Mouse (Mus musculus): ENCODE measurements around the gene Cdca5. TPM values are rescaled to one million over a fixed set of nuclear protein-coding genes. Genes with fewer than 3 reads are reported as not detected.

The Cdca5 gene
- polyA plus RNA-seq, 1 experiment from 2014 or later = 42.8 TPM

DNA sequence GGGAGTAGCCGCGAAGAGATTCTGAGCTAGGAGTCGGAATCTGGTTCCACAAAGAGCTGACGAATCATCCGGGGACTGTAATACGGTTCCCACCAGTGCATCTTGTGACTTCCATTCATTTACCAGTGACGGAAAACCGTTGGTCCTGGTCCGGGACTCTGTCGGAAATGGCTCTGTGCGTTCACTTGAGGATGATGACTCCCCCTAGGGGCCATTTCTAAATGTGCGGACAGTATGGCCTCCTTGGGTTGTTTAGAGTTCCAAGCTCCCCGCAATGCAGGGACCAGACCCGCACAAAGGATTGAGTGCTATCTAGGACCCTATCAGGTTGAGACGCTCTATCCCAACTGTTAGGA is 56.6 kb downstream of the Cdca5 start, which contains the start of gene Arl2:
TSS of gene Arl2 (minus strand) at position 155 of the 356 bp plus-strand sequence.
- ATAC-seq (ENCODE audit: low read depth) = peak; percentile 83
- peak within 1 kb of the TSS; percentile 91 for H3K4me2 ChIP-seq (ENCODE audit: low read depth, low read length)
- WGBS = 0% methylated on average over 15 of the region's 15 CpGs
- H3K4me1 ChIP-seq (replicated peaks; ENCODE audit: control insufficient read depth, insufficient read depth, low read length) = peaks cover 12% of the 10 kb centered on the region
- H3K4me3 ChIP-seq (ENCODE audit: low read length) = peak within 1 kb of the TSS; percentile 80
- no peaks in the 10 kb centered on the region for H3K27me3 ChIP-seq (ENCODE audit: control insufficient read depth, insufficient read depth, low read depth, low read length)
- peaks cover 2% of the 10 kb centered on the region; the same call in 1 of the 2 replicates for H3K9me3 ChIP-seq (ENCODE audit: control insufficient read depth, low read length)
- H3K9ac ChIP-seq (ENCODE audit: low read length) = peak within 1 kb of the TSS; percentile 91
- H3K36me3 ChIP-seq (ENCODE audit: control insufficient read depth, insufficient read depth, low read length) = 0 out of 2 replicates have a peak, but pooled peaks cover 2% of the 10 kb centered on the region
- peak within 1 kb of the TSS; percentile 98 for H3K27ac ChIP-seq (ENCODE audit: low read length)

Small RNAs within 50 kb of the gene (microRNA-seq; reads per million reads assigned to microRNA genes)
- gene Mir6988 = not detected

Other genes with a start within 250 kb of the Cdca5 start
- gene Frmd8, start 209.7 kb upstream of the Cdca5 start, polyA plus RNA-seq (2015; fragmentation: Nextera tagmentation; extraction: Ambion mirVana) = 56.4 and 61.1 TPM in 2 replicates
- 5.7 and 6.2 TPM in 2 replicates for gene Slc25a45, start 207.2 kb upstream of the Cdca5 start, polyA plus RNA-seq (2015; fragmentation: Nextera tagmentation; extraction: Ambion mirVana)
- gene Tigd3, start 190.8 kb upstream of the Cdca5 start, polyA plus RNA-seq (2015; fragmentation: Nextera tagmentation; extraction: Ambion mirVana) = 2.5 and 3.2 TPM in 2 replicates
- 155 TPM in 2 replicates for gene Dpf2, start 172.0 kb upstream of the Cdca5 start, polyA plus RNA-seq (2015; fragmentation: Nextera tagmentation; extraction: Ambion mirVana)
- 15.6 and 17.1 TPM in 2 replicates for gene Cdc42ep2, start 160.2 kb upstream of the Cdca5 start, polyA plus RNA-seq (2015; fragmentation: Nextera tagmentation; extraction: Ambion mirVana)
- 64.2 and 70.0 TPM in 2 replicates for gene Pola2, start 120.8 kb upstream of the Cdca5 start, polyA plus RNA-seq (2015; fragmentation: Nextera tagmentation; extraction: Ambion mirVana)
- not detected in 2 replicates for gene Slc22a20, start 98.8 kb upstream of the Cdca5 start, polyA plus RNA-seq (2015; fragmentation: Nextera tagmentation; extraction: Ambion mirVana)
- 12.3 and 12.8 TPM in 2 replicates for gene Capn1, start 69.1 kb upstream of the Cdca5 start, polyA plus RNA-seq (2015; fragmentation: Nextera tagmentation; extraction: Ambion mirVana)
- 27.7 and 31.7 TPM in 2 replicates for gene Syvn1, start 38.4 kb upstream of the Cdca5 start, polyA plus RNA-seq (2015; fragmentation: Nextera tagmentation; extraction: Ambion mirVana)
- gene Mrpl49, start 27.2 kb upstream of the Cdca5 start, polyA plus RNA-seq (2015; fragmentation: Nextera tagmentation; extraction: Ambion mirVana) = 72.9 and 74.6 TPM in 2 replicates
- gene Fau, start 27.1 kb upstream of the Cdca5 start, polyA plus RNA-seq (2015; fragmentation: Nextera tagmentation; extraction: Ambion mirVana) = 757 and 774 TPM in 2 replicates
- gene Znhit2, start 23.8 kb upstream of the Cdca5 start, polyA plus RNA-seq (2015; fragmentation: Nextera tagmentation; extraction: Ambion mirVana) = 26.2 and 28.6 TPM in 2 replicates
- gene Tm7sf2, start 16.6 kb upstream of the Cdca5 start, polyA plus RNA-seq (2015; fragmentation: Nextera tagmentation; extraction: Ambion mirVana) = 12.1 and 19.6 TPM in 2 replicates
- 67.4 and 77.5 TPM in 2 replicates for gene Vps51, start 7.8 kb upstream of the Cdca5 start, polyA plus RNA-seq (2015; fragmentation: Nextera tagmentation; extraction: Ambion mirVana)
- gene Tmem262, start 5.0 kb upstream of the Cdca5 start, polyA plus RNA-seq (2015; fragmentation: Nextera tagmentation; extraction: Ambion mirVana) = not detected in 2 replicates
- 1.4 and 1.5 TPM in 2 replicates for gene Gm28374, start 2.7 kb upstream of the Cdca5 start, polyA plus RNA-seq (2015; fragmentation: Nextera tagmentation; extraction: Ambion mirVana)
- gene Zfpl1, start within 50 bp of the Cdca5 start, polyA plus RNA-seq (2015; fragmentation: Nextera tagmentation; extraction: Ambion mirVana) = 69.1 and 71.8 TPM in 2 replicates
- not detected in 2 replicates for gene AC131692.1, start 9.4 kb downstream of the Cdca5 start, polyA plus RNA-seq (2015; fragmentation: Nextera tagmentation; extraction: Ambion mirVana)
- 0.29 and 0.94 TPM in 2 replicates for gene Naaladl1, start 20.8 kb downstream of the Cdca5 start, polyA plus RNA-seq (2015; fragmentation: Nextera tagmentation; extraction: Ambion mirVana)
- gene Sac3d1, start 33.7 kb downstream of the Cdca5 start, polyA plus RNA-seq (2015; fragmentation: Nextera tagmentation; extraction: Ambion mirVana) = 32.5 and 36.4 TPM in 2 replicates
- 33.4 and 35.1 TPM in 2 replicates for gene Snx15, start 43.3 kb downstream of the Cdca5 start, polyA plus RNA-seq (2015; fragmentation: Nextera tagmentation; extraction: Ambion mirVana)
- gene Batf2, start 56.0 kb downstream of the Cdca5 start, polyA plus RNA-seq (2015; fragmentation: Nextera tagmentation; extraction: Ambion mirVana) = 0.31 and 0.96 TPM in 2 replicates
- 95.2 and 95.7 TPM in 2 replicates for gene Arl2, start 56.6 kb downstream of the Cdca5 start, polyA plus RNA-seq (2015; fragmentation: Nextera tagmentation; extraction: Ambion mirVana)
- gene Majin, start 99.4 kb downstream of the Cdca5 start, polyA plus RNA-seq (2015; fragmentation: Nextera tagmentation; extraction: Ambion mirVana) = not detected in 2 replicates
- 0.63 and 0.88 TPM in 2 replicates for gene Gpha2, start 141.4 kb downstream of the Cdca5 start, polyA plus RNA-seq (2015; fragmentation: Nextera tagmentation; extraction: Ambion mirVana)
- 17.8 and 20.2 TPM in 2 replicates for gene Ppp2r5b, start 150.9 kb downstream of the Cdca5 start, polyA plus RNA-seq (2015; fragmentation: Nextera tagmentation; extraction: Ambion mirVana)
- gene Atg2a, start 156.7 kb downstream of the Cdca5 start, polyA plus RNA-seq (2015; fragmentation: Nextera tagmentation; extraction: Ambion mirVana) = 10.3 and 12.6 TPM in 2 replicates
- gene Ehd1, start 191.7 kb downstream of the Cdca5 start, polyA plus RNA-seq (2015; fragmentation: Nextera tagmentation; extraction: Ambion mirVana) = 77.9 and 81.6 TPM in 2 replicates
- 1.1 and 1.7 TPM in 2 replicates for gene Cdc42bpg, start 221.5 kb downstream of the Cdca5 start, polyA plus RNA-seq (2015; fragmentation: Nextera tagmentation; extraction: Ambion mirVana)
- 70.9 and 76.9 TPM in 2 replicates for gene Men1, start 250.0 kb downstream of the Cdca5 start, polyA plus RNA-seq (2015; fragmentation: Nextera tagmentation; extraction: Ambion mirVana)

All from lung, embryonic 16.5 days (tissue).